Mouse (Mus musculus) olfactory bulb, adult 2 months (tissue): Measurements from ENCODE around the gene Exoc4.

Experiments used
- CTCF ChIP-seq: fragments of 200-500 bp; IDR thresholded peaks from 2 replicates; pipeline ENCODE4 v1.5.1; 2012; ENCODE audit warnings: low read depth, mild to moderate bottlenecking, low read length, moderate library complexity; ENCODE audit not compliant: insufficient read depth
- POLR2A ChIP-seq: fragments of 200-500 bp; IDR thresholded peaks from 2 replicates; pipeline ENCODE4 v1.6.1; 2012; ENCODE audit warnings: mild to moderate bottlenecking, low read depth, low read length, moderate library complexity; ENCODE audit not compliant: insufficient read depth

GRCm38 (mm10) chr6:33761557-33761956, 512.7 kb downstream of the Exoc4 start:
- TF ChIP-seq POLR2A: no peak
- TF ChIP-seq CTCF: no peak
